Mouse (Mus musculus): Measurements from ENCODE around the gene Hcrtr2.

Gene Hcrtr2

DNA sequence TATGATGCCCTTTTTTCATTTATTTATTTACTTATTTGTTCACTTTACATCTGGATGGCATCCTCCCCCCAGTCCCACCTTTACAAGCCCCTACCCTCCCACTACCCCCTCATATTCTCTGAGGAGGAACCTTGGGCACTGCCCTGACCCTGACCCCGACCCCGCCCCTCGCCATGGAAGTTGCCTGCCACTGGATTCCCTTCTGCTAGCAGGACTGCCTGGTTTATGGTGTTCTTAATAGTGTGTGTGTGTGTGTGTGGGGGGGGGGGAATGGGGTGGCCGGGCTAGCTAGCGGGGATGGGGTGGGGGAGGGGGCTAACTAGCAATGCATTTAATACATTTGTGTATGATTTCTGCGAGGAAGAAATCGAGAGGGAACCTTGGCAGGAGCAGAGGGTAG, 88.8 kb downstream of the Hcrtr2 start:
- DNase-seq (ENCODE audit: low read depth), result no peak

DNA sequence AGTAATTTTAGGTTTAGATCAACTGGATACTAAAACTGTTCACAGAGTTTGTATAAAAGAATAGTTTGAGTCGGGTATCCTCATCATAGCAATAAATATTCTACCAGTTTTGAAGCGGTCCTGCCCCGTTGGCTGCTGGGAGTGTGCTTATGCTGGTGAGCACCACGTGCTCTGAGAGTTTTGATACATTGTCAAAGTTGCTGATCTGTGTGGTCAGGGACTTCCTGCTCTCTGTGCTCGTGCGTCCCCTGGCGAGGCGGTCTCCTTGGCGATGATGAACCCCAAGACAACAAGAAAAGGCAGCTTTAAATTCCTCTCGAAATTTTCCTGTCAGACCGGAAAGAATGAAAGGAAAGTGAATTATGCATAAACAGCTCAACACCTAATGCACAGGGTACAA, 93.3 kb downstream of the Hcrtr2 start:
- DNase-seq (ENCODE audit: low read depth), result no peak

DNA sequence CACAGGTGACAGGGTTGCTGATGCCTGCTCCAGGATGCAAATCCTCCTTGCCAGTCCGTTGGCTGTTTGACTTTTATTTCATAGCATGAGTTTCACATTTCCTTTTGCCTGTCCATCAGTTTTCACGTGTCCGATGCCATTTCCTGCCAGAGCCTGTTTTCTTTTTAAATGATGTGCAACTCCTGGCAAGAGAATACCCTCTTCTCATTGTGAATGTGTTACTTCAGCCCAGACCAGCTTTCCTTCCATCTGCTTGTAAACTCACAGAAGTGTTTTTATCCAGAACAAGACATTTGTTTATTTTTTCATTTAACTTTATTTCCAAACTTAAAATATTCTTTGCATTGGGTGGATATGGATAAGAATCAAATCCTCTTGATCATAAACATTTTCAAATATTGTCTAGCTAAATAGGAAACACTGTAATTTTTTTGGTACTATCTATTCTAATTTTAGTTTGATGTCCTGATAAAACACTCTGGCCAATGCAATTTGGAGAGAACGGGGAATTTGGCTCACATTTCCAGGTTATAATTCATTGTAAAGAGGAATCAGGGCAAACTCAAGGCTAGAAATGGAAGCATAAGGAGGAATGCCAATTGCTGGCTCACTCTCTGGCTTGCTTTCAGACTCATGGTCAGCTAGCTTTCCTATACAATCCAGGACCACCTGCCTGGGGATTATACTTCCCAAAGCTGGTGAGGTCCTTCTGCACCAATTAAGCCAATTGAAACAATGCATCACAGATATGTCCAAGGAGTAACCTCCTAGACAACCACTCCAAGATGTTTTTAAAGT, 106.3 kb downstream of the Hcrtr2 start:
- DNase-seq (ENCODE audit: low read depth), result no peak

DNA sequence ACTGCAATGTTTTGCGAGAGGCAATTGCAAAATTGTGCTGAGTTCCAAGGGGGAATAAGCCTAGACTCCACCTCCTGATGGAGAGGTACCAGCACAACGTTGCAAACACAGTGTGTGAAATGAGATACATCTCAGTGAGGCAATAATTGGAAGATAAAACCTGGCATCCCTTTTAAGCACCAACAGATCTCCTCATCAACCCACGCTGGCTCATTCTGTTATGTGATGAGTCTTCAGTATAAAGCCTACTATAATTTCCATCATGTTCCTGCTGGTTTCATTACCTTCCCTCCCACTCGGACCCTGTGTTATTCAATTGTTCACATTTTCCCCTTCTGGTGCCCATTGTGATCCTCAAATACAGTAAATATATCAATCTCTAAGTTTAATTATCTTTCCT, 109.0 kb downstream of the Hcrtr2 start:
- DNase-seq (ENCODE audit: low read depth), result no peak

DNA sequence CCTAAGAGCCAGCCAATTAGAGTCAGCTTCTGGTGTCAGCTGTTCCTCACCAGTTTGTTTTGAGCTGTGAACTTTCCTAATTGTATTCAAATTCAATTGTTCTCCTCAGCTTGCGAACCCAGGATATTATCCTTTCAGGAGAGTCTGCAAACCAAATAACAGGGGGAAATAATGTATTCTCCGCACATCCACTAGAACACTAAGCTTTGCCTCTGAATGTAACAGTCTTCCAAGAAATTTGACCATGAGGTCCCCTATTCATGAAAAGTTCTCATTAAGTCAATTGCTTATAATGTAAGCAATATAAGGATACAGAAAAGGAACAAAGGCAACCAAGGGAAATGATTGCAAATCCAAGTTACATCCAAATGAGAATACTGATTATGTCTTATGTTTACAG, 110.1 kb downstream of the Hcrtr2 start, which contains the start of gene Gfral:
Gene Gfral, minus strand, starts transcription at position 101 of the 400 bp plus-strand sequence.
- DNase-seq (ENCODE audit: low read depth), result no peak

DNA sequence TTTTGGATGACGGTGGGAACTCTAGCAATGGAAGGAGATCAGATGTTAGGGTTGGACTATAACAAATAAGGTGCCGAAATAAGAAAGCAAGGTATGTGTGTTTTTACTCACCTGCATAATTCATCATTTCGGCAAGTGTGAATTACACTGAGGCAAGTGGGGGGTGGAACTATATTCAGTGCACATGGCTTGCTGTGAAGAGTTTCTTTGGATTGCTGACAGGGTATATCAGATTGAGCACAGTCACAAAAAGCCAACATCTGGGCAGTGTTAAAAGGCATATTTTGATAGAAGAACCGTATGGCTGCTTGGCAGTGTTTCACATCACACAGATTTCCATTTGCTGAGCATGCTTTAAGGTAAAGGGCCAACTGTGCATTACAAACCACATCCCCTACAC, 126.7 kb downstream of the Hcrtr2 start:
- DNase-seq (ENCODE audit: low read depth), result no peak

DNA sequence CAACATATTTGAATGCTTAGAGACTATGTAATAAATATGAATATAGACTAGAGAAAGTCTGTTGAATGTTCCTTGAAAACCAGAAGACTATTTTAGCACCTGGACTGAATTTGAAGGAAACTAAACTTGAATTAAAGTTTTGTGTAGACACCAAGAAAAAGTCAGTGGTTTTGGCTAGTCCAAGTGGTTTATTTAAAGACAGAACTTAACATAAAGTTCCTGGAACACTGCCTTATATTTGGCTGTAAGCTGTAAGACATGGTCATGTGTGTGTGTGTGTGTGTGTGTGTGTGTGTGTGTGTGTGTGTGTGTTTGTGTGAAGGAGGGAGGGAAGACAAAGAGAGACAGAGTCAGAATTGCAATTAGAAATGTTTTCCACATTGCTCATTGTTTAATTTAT, 144.4 kb downstream of the Hcrtr2 start:
- no peak for DNase-seq (ENCODE audit: low read depth)
